Mouse (Mus musculus): ENCODE data around the gene Mpp2.
A peak's percentile ranks its signal among the peaks of the same experiment; 100 is the strongest.

- TF ChIP-seq POLR2A (IDR thresholded peaks at IDR 0.05; ENCODE audit: control insufficient read depth, low read depth, low read length) (no peak), CTCF (IDR thresholded peaks at IDR 0.05; ENCODE audit: control insufficient read depth, insufficient read depth, insufficient replicate concordance, low read depth, low read length) (peak; percentile 51; the same call in 1 of the 2 replicates)
These were observed 47.7 kb downstream of the Mpp2 start for GRCm38 (mm10) chr11:102040646-102041045.

Data from testis, adult 2 months (tissue).